Mouse (Mus musculus): ENCODE results near the gene Eef1b2. TPM values are rescaled to one million over a fixed set of nuclear protein-coding genes. Genes with fewer than 3 reads are reported as not detected.
"Not testable (repeated sequence)": the region's sequence is repeated elsewhere in the genome, so short reads cannot be mapped to it uniquely, and the experiment has no call there.

Eef1b2 gene
- polyA plus RNA-seq, 1 experiment from 2014 or later: 625 TPM

GRCm38 (mm10) chr1:63182212-63182611 lies 5.6 kb downstream of the Eef1b2 start:
- H3K4me2 ChIP-seq (ENCODE audit: low read length): no peak overlapping the region
- H3K27ac ChIP-seq (ENCODE audit: low read depth, low read length): no peak overlapping the region
- no peaks in the 10 kb centered on the region for H3K9me3 ChIP-seq (replicated peaks; ENCODE audit: control insufficient read depth, low read length)
- peaks cover 8% of the 10 kb centered on the region; the same call in 1 of the 2 replicates for H3K4me1 ChIP-seq (ENCODE audit: control insufficient read depth, insufficient read depth, low read length)
- no peak overlapping the region for H3K9ac ChIP-seq (ENCODE audit: low read length)
- no peak for ATAC-seq
- 69% methylated on average over 3 of the region's 5 CpGs for WGBS
- no peaks in the 10 kb centered on the region for H3K27me3 ChIP-seq (replicated peaks; ENCODE audit: control insufficient read depth, insufficient read depth, low read length)
- no peak overlapping the region for H3K4me3 ChIP-seq (ENCODE audit: low read depth, low read length)
- peaks cover 25% of the 10 kb centered on the region for H3K36me3 ChIP-seq (ENCODE audit: control insufficient read depth, insufficient read depth, low read length)
- DNase-seq (ENCODE audit: low spot score): peak; percentile 51

DNA sequence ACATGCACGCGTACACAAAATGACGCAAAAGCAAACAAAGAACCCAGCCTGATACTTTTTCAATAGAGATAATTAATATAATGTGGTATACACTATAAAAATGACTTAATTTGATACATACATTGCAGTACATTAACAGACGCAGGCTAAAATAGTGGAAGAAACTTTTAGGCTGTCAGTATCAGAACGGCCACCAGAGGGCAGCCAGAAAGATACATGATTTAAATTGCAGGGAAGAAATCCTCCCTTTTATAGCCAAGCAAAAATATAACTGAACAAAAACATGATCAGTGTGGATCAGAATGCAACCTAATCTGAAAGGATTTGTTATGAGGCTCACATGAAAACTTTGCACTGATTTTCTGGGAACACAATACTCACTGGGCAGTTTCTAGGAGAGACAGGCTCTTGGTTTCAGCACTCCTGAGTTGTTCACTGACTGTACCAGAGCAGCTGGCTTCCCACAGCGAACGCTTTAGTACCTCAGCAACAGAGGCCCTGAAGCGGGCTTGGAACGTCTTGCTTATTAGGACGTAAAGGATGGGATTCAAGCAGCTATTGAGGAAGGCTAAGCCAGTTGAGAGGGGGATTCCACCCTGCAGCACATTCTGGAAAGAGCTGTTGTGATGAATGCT lies 6.1 kb downstream of the Eef1b2 start:
- Histone ChIP-seq H3K9me3 (replicated peaks; ENCODE audit: control insufficient read depth, low read length) (no peaks in the 10 kb centered on the region), H3K27me3 (replicated peaks; ENCODE audit: control insufficient read depth, insufficient read depth, low read length) (no peaks in the 10 kb centered on the region), H3K4me1 (ENCODE audit: control insufficient read depth, insufficient read depth, low read length) (peaks cover 5% of the 10 kb centered on the region; the same call in 1 of the 2 replicates), H3K36me3 (ENCODE audit: control insufficient read depth, insufficient read depth, low read length) (peaks cover 25% of the 10 kb centered on the region), H3K4me2 (ENCODE audit: low read length) (no peak overlapping the region), H3K9ac (ENCODE audit: low read length) (no peak overlapping the region), H3K27ac (ENCODE audit: low read depth, low read length) (no peak overlapping the region), H3K4me3 (ENCODE audit: low read depth, low read length) (no peak overlapping the region)
- ATAC-seq (no peak), DNase-seq (ENCODE audit: low spot score) (peak; percentile 76)
- WGBS: 54% methylated on average over 10 of the region's 10 CpGs

DNA sequence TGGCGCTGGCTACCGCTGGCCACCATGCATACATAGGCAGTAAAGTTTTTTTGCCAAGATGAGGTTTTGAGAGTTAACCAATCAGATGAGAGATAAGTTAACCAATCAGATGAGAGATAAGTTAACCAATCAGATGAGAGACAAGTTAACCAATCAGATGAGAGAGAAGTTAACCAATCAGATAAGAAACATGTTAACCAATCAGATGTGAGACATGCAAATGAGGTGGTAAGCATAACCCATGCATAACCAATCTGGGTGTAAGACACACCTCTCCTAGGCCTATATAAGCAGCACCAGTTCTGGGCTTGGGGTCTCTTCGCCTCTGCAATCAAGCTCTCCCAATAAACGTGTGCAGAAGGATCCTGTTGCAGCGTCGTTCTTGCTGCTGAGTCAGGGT lies 8.8 kb downstream of the Eef1b2 start:
- H3K9me3 ChIP-seq (replicated peaks; ENCODE audit: control insufficient read depth, low read length); ATAC-seq; H3K9ac ChIP-seq (ENCODE audit: low read length); H3K4me1 ChIP-seq (ENCODE audit: control insufficient read depth, insufficient read depth, low read length); DNase-seq (ENCODE audit: low spot score); H3K4me3 ChIP-seq (ENCODE audit: low read depth, low read length); H3K36me3 ChIP-seq (ENCODE audit: control insufficient read depth, insufficient read depth, low read length); H3K4me2 ChIP-seq (ENCODE audit: low read length); H3K27ac ChIP-seq (ENCODE audit: low read depth, low read length); H3K27me3 ChIP-seq (replicated peaks; ENCODE audit: control insufficient read depth, insufficient read depth, low read length): not testable (repeated sequence)
- WGBS: 91% methylated on average over 6 of the region's 6 CpGs

DNA sequence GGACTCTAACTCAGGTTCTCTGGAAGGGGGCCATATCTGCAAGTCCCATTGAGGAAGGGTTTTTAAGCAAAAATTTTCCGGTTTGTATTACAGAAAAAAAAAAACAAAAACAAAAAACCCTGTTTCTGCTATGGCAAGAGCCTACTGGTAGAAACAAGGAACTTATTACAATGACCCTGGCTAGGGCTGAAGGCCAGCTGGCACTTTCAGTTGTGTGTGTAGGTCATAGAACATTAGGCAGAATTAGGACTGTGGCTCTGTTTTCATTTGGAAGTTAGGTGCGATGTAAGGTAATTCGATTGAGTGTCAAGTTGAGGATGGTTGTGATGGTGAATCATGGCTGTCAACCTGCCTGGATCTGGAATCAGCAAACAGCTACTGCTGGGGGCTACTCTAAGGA lies 11.9 kb downstream of the Eef1b2 start:
- Histone ChIP-seq H3K4me2 (ENCODE audit: low read length) (no peak overlapping the region), H3K27me3 (replicated peaks; ENCODE audit: control insufficient read depth, insufficient read depth, low read length) (no peaks in the 10 kb centered on the region), H3K36me3 (ENCODE audit: control insufficient read depth, insufficient read depth, low read length) (no peaks in the 10 kb centered on the region), H3K27ac (ENCODE audit: low read depth, low read length) (no peak overlapping the region), H3K4me1 (ENCODE audit: control insufficient read depth, insufficient read depth, low read length) (no peaks in the 10 kb centered on the region), H3K9me3 (replicated peaks; ENCODE audit: control insufficient read depth, low read length) (no peaks in the 10 kb centered on the region), H3K9ac (ENCODE audit: low read length) (no peak overlapping the region), H3K4me3 (ENCODE audit: low read depth, low read length) (no peak overlapping the region)
- DNase-seq (ENCODE audit: low spot score): no peak
- no peak for ATAC-seq
- 88% methylated on average over 3 of the region's 3 CpGs for WGBS

GRCm38 (mm10) chr1:63190851-63191250 lies 14.2 kb downstream of the Eef1b2 start:
- 59% methylated on average over 8 of the region's 8 CpGs for WGBS
- H3K9ac ChIP-seq (ENCODE audit: low read length): no peak overlapping the region

GRCm38 (mm10) chr1:63192306-63193065 lies 15.9 kb downstream of the Eef1b2 start:
- no peaks in the 10 kb centered on the region for H3K36me3 ChIP-seq (ENCODE audit: control insufficient read depth, insufficient read depth, low read length)
- H3K9ac ChIP-seq (ENCODE audit: low read length): no peak overlapping the region
- H3K9me3 ChIP-seq (replicated peaks; ENCODE audit: control insufficient read depth, low read length): no peaks in the 10 kb centered on the region
- H3K4me1 ChIP-seq (ENCODE audit: control insufficient read depth, insufficient read depth, low read length): no peaks in the 10 kb centered on the region
- ATAC-seq: no peak
- no peaks in the 10 kb centered on the region for H3K27me3 ChIP-seq (replicated peaks; ENCODE audit: control insufficient read depth, insufficient read depth, low read length)
- no peak for DNase-seq (ENCODE audit: low spot score)
- WGBS: 89% methylated on average over 11 of the region's 11 CpGs
- H3K27ac ChIP-seq (ENCODE audit: low read depth, low read length): no peak overlapping the region
- H3K4me2 ChIP-seq (ENCODE audit: low read length): no peak overlapping the region
- no peak overlapping the region for H3K4me3 ChIP-seq (ENCODE audit: low read depth, low read length)

More at GRCm38 (mm10) chr1:63190851-63191250, 14.2 kb downstream of the Eef1b2 start:
- Histone ChIP-seq H3K27ac (ENCODE audit: low read depth, low read length) (no peak overlapping the region), H3K4me2 (ENCODE audit: low read length) (no peak overlapping the region), H3K36me3 (ENCODE audit: control insufficient read depth, insufficient read depth, low read length) (no peaks in the 10 kb centered on the region), H3K4me1 (ENCODE audit: control insufficient read depth, insufficient read depth, low read length) (no peaks in the 10 kb centered on the region), H3K27me3 (replicated peaks; ENCODE audit: control insufficient read depth, insufficient read depth, low read length) (no peaks in the 10 kb centered on the region), H3K9me3 (replicated peaks; ENCODE audit: control insufficient read depth, low read length) (no peaks in the 10 kb centered on the region), H3K4me3 (ENCODE audit: low read depth, low read length) (no peak overlapping the region)
- ATAC-seq: no peak
- peak; percentile 58 for DNase-seq (ENCODE audit: low spot score)

DNA sequence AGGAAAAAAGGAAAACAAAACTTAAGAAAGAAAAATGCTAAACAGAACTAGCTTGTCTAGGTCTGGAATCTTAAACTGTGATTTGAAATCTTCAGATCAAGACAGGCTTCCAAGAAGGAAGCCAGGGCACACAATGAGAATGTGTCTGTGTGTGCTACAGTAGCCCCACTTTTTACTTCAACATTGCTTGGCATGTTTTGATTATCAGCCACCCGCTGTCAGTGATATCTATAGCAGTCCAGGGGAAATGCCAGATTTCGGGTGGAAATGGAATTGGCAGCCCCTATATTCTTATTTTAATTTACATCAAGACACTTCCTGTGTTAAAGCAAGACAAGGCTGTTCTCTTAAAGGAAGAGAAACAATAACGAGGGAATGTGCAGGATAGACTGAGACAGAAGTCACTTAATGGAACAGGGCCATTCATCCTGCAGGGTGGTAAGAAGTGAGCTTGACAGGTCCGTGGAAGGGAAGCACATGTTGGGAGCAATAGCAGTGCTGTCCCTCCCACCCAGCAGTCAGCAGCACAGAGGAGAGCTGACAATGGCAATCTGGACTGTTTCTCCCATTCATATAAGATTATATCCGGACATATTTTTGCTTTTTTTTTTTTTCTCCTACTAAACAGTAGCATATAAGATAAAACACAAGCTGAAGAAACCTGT lies 19.4 kb downstream of the Eef1b2 start:
- H3K27me3 ChIP-seq (replicated peaks; ENCODE audit: control insufficient read depth, insufficient read depth, low read length): no peaks in the 10 kb centered on the region
- H3K27ac ChIP-seq (ENCODE audit: low read depth, low read length): no peak overlapping the region
- no peak overlapping the region for H3K4me2 ChIP-seq (ENCODE audit: low read length)
- 53% methylated on average over 5 of the region's 5 CpGs for WGBS
- H3K9me3 ChIP-seq (replicated peaks; ENCODE audit: control insufficient read depth, low read length): 0 out of 2 replicates have a peak, but pooled peaks cover 3% of the 10 kb centered on the region
- DNase-seq (ENCODE audit: low spot score) (no peak), ATAC-seq (peak; percentile 55; the same call in 1 of the 2 replicates)
- no peaks in the 10 kb centered on the region for H3K36me3 ChIP-seq (ENCODE audit: control insufficient read depth, insufficient read depth, low read length)
- no peak overlapping the region for H3K4me3 ChIP-seq (ENCODE audit: low read depth, low read length)
- no peak overlapping the region for H3K9ac ChIP-seq (ENCODE audit: low read length)
- H3K4me1 ChIP-seq (ENCODE audit: control insufficient read depth, insufficient read depth, low read length): no peaks in the 10 kb centered on the region

DNA sequence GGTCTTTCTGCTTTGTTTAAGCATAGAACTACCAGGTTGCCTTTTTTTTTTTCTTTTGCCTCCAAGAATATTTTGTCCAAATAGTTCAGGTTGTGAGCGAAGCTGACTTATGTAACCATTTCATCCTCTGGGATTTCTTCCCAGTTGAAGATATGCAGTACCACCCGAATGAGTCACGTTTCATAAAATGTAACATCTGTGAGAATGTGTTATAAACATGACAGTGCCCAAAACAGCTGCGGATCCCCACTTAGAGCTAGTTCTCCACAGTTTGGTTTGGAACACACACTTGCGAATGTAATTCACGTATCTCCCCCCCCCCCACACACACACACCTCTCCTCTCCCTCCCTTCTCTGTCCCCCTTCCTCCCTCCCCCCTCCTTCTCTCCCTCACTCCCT lies 22.8 kb downstream of the Eef1b2 start:
- H3K4me2 ChIP-seq (ENCODE audit: low read length): no peak overlapping the region
- no peak for DNase-seq (ENCODE audit: low spot score)
- no peak overlapping the region for H3K4me3 ChIP-seq (ENCODE audit: low read depth, low read length)
- no peaks in the 10 kb centered on the region for H3K27me3 ChIP-seq (replicated peaks; ENCODE audit: control insufficient read depth, insufficient read depth, low read length)
- H3K9ac ChIP-seq (ENCODE audit: low read length): no peak overlapping the region
- H3K36me3 ChIP-seq (ENCODE audit: control insufficient read depth, insufficient read depth, low read length): no peaks in the 10 kb centered on the region
- ATAC-seq: no peak
- no peak overlapping the region for H3K27ac ChIP-seq (ENCODE audit: low read depth, low read length)
- 0 out of 2 replicates have a peak, but pooled peaks cover 3% of the 10 kb centered on the region for H3K9me3 ChIP-seq (replicated peaks; ENCODE audit: control insufficient read depth, low read length)
- 96% methylated on average over 6 of the region's 6 CpGs for WGBS
- peaks cover 10% of the 10 kb centered on the region for H3K4me1 ChIP-seq (ENCODE audit: control insufficient read depth, insufficient read depth, low read length)
